Comparison of ENCODE assay signal across 20 mouse cellular contexts in genomic region chr16:17732431-17732830, GRCm38 (mm10).
"Had no signal": no experiment of that assay in that cellular context is flagged by ENCODE, and none has a peak within 500 bp of the region (broad histone marks: within the 10 kb centered on the region; RNA-seq: fewer than 3 reads in every experiment).

No protein-coding gene starts in this region.

- H3K4me3 ChIP-seq: liver, embryonic 15.5 days; lung, embryonic 15.5 days; megakaryocyte, embryonic 14.5 days; midbrain, embryonic 13.5 days; midbrain, embryonic 15.5 days; neural tube, embryonic 13.5 days; neural tube, embryonic 15.5 days had no signal

- H3K27ac ChIP-seq: liver, embryonic 15.5 days; lung, embryonic 15.5 days; macrophage; midbrain, embryonic 13.5 days; midbrain, embryonic 15.5 days; neural tube, embryonic 13.5 days; neural tube, embryonic 15.5 days had no signal

- H3K4me1 ChIP-seq: liver, embryonic 15.5 days; lung, embryonic 15.5 days; midbrain, embryonic 13.5 days; midbrain, embryonic 15.5 days; neural tube, embryonic 15.5 days had no signal

- DNase-seq: liver, postnatal 0 days; lung, adult 2 months; lung, postnatal 14 days; lung, postnatal 36 days; retina, postnatal 1 day; right cerebral cortex, adult 18-20 months; right cerebral cortex, postnatal 25 days; right cerebral cortex, postnatal 4 days; spleen, adult 18-20 months; thymus, adult 18-20 months; thymus, postnatal 14 days; thymus, postnatal 4 days had no signal
